Mouse (Mus musculus): ENCODE results near the gene Crebbp. TPM values are rescaled to one million over a fixed set of nuclear protein-coding genes. Genes with fewer than 3 reads are reported as not detected.
"Not testable (repeated sequence)": the region's sequence is repeated elsewhere in the genome, so short reads cannot be mapped to it uniquely, and the experiment has no call there.

Gene Crebbp
- polyA plus RNA-seq, 1 experiment from 2014 or later, result 12.1 TPM

DNA sequence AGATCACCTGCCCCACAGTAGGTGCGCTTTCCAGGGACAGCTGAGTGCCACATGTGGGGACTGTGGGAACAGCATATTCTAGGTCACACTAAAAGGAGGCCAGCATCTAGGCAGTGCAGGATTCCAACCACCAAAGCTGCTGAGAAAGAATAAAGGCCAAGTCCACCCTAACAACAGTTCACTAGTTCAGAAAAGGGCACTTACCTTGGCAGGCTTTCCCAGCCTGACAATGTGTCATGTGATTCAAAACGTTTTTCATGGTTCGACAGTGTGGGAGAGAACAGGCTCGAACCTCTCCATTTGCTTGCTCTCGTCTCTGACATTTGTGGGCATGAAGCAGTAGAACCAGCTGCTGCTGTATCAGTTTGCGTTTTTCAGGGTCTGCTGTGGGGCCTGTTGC lies 75.3 kb downstream of the Crebbp start:
- no peak overlapping the region for H3K4me2 ChIP-seq
- whole genome bisulfite sequencing (ENCODE audit: insufficient replicate concordance), result 72% methylated on average over 6 of the region's 6 CpGs
- H3K4me3 ChIP-seq, result no peak overlapping the region
- peaks cover 33% of the 10 kb centered on the region for H3K36me3 ChIP-seq
- H3K27me3 ChIP-seq (replicated peaks), result no peaks in the 10 kb centered on the region
- no peaks in the 10 kb centered on the region for H3K9me3 ChIP-seq (replicated peaks)
- no peak overlapping the region for H3K9ac ChIP-seq
- H3K27ac ChIP-seq, result no peak overlapping the region
- H3K4me1 ChIP-seq, result peaks cover 8% of the 10 kb centered on the region
- ATAC-seq, result no peak

DNA sequence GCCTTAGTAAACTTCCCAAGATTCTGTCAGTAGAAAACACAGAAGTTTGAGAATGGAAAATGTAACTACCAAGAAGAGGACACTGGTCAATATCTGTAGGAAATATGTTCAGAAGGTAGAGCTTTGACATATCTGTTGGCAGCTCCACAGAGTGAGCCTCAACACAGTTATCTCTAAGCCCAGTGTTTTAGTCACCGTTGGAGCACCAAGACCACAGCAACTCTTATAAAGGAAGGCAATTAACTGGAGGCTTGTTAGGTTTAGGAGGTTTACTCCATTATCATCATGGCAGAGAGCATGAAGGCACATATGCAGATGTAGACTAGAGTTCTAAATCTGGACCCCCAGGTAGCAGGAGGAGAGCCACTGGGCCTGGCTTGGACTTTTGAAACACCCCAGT lies 80.0 kb downstream of the Crebbp start:
- Histone ChIP-seq H3K9me3 (replicated peaks) (no peaks in the 10 kb centered on the region), H3K4me2 (no peak overlapping the region), H3K4me1 (peaks cover 8% of the 10 kb centered on the region), H3K36me3 (peaks cover 41% of the 10 kb centered on the region), H3K27ac (no peak overlapping the region), H3K9ac (no peak overlapping the region), H3K27me3 (replicated peaks) (no peaks in the 10 kb centered on the region), H3K4me3 (no peak overlapping the region)
- WGBS (ENCODE audit: insufficient replicate concordance), result 21% methylated on average over 1 of the region's 1 CpGs
- peak; percentile 47; the same call in 1 of the 2 replicates for ATAC-seq

GRCm38 (mm10) chr16:4128894-4129293 lies 84.9 kb downstream of the Crebbp start:
- Histone ChIP-seq H3K9ac (no peak overlapping the region), H3K27me3 (replicated peaks) (no peaks in the 10 kb centered on the region), H3K9me3 (replicated peaks) (no peaks in the 10 kb centered on the region), H3K4me2 (no peak overlapping the region), H3K4me1 (peaks cover 2% of the 10 kb centered on the region), H3K27ac (no peak overlapping the region), H3K4me3 (no peak overlapping the region), H3K36me3 (peaks cover 52% of the 10 kb centered on the region)
- 71% methylated on average over 1 of the region's 1 CpGs for WGBS (ENCODE audit: insufficient replicate concordance)
- no peak for ATAC-seq

- no peak overlapping the region for H3K27ac ChIP-seq
- H3K4me2 ChIP-seq, result no peak overlapping the region
- no peaks in the 10 kb centered on the region for H3K9me3 ChIP-seq (replicated peaks)
- ATAC-seq, result peak; percentile 84
- H3K9ac ChIP-seq, result no peak overlapping the region
- H3K36me3 ChIP-seq, result peaks cover 92% of the 10 kb centered on the region
- peaks cover 10% of the 10 kb centered on the region for H3K4me1 ChIP-seq
- H3K27me3 ChIP-seq (replicated peaks), result no peaks in the 10 kb centered on the region
- WGBS (ENCODE audit: insufficient replicate concordance), result 47% methylated on average over 4 of the region's 4 CpGs
- no peak overlapping the region for H3K4me3 ChIP-seq
These were observed 96.7 kb downstream of the Crebbp start for GRCm38 (mm10) chr16:4117072-4117471.

- H3K9me3 ChIP-seq (replicated peaks), result no peaks in the 10 kb centered on the region
- H3K27ac ChIP-seq, result 0 out of 2 replicates have a peak overlapping the region, but pooled peaks have one; percentile 25
- 69% methylated on average over 2 of the region's 2 CpGs for WGBS (ENCODE audit: insufficient replicate concordance)
- no peak overlapping the region for H3K9ac ChIP-seq
- ATAC-seq, result peak; percentile 65
- H3K36me3 ChIP-seq, result peaks cover 67% of the 10 kb centered on the region
- H3K4me1 ChIP-seq, result peaks cover 13% of the 10 kb centered on the region
- no peak overlapping the region for H3K4me3 ChIP-seq
- H3K27me3 ChIP-seq (replicated peaks), result no peaks in the 10 kb centered on the region
- H3K4me2 ChIP-seq, result no peak overlapping the region
These were observed 113.4 kb downstream of the Crebbp start for GRCm38 (mm10) chr16:4100374-4100773.

DNA sequence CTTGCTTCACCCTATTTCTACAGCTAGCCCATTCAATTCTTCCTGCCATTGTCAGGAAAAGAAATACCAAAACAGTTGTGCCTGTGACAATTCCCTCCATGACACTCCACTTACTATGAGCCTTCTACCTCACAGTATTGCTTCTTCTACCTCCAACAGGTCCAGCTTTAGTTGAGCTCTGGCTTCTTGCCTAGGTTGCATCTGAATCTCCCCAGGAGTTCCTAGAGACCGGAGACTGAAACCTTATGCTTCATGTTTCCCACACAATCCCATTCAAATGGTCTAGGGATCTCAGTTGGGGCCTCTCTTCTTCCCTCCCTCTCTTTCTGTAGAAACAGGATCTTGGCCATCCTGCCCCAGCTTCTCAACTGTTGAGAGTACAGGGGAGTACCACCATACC lies 116.3 kb downstream of the Crebbp start:
- WGBS (ENCODE audit: insufficient replicate concordance), result 97% methylated on average over 1 of the region's 1 CpGs
- no peak for ATAC-seq
- peaks cover 13% of the 10 kb centered on the region for H3K4me1 ChIP-seq
- no peak overlapping the region for H3K27ac ChIP-seq
- no peaks in the 10 kb centered on the region for H3K27me3 ChIP-seq (replicated peaks)
- H3K9ac ChIP-seq, result no peak overlapping the region
- peaks cover 84% of the 10 kb centered on the region for H3K36me3 ChIP-seq
- no peak overlapping the region for H3K4me3 ChIP-seq
- H3K9me3 ChIP-seq (replicated peaks), result no peaks in the 10 kb centered on the region
- H3K4me2 ChIP-seq, result no peak overlapping the region

GRCm38 (mm10) chr16:4096898-4097297 lies 116.9 kb downstream of the Crebbp start:
- no peaks in the 10 kb centered on the region for H3K9me3 ChIP-seq (replicated peaks)
- no peaks in the 10 kb centered on the region for H3K27me3 ChIP-seq (replicated peaks)
- peak; percentile 64 for ATAC-seq
- H3K36me3 ChIP-seq, result peaks cover 89% of the 10 kb centered on the region
- no peak overlapping the region for H3K9ac ChIP-seq
- H3K27ac ChIP-seq, result no peak overlapping the region
- no peak overlapping the region for H3K4me2 ChIP-seq
- H3K4me1 ChIP-seq, result peaks cover 13% of the 10 kb centered on the region
- H3K4me3 ChIP-seq, result no peak overlapping the region

- Histone ChIP-seq H3K9ac (no peak overlapping the region), H3K4me1 (peaks cover 13% of the 10 kb centered on the region), H3K9me3 (replicated peaks) (no peaks in the 10 kb centered on the region), H3K36me3 (peaks cover 90% of the 10 kb centered on the region), H3K27me3 (replicated peaks) (no peaks in the 10 kb centered on the region), H3K4me3 (no peak overlapping the region), H3K27ac (no peak overlapping the region), H3K4me2 (no peak overlapping the region)
- WGBS (ENCODE audit: insufficient replicate concordance), result 83% methylated on average over 3 of the region's 3 CpGs
- ATAC-seq, result no peak; the same call in 1 of the 2 replicates
These were observed 117.7 kb downstream of the Crebbp start for GRCm38 (mm10) chr16:4096141-4096540.

DNA sequence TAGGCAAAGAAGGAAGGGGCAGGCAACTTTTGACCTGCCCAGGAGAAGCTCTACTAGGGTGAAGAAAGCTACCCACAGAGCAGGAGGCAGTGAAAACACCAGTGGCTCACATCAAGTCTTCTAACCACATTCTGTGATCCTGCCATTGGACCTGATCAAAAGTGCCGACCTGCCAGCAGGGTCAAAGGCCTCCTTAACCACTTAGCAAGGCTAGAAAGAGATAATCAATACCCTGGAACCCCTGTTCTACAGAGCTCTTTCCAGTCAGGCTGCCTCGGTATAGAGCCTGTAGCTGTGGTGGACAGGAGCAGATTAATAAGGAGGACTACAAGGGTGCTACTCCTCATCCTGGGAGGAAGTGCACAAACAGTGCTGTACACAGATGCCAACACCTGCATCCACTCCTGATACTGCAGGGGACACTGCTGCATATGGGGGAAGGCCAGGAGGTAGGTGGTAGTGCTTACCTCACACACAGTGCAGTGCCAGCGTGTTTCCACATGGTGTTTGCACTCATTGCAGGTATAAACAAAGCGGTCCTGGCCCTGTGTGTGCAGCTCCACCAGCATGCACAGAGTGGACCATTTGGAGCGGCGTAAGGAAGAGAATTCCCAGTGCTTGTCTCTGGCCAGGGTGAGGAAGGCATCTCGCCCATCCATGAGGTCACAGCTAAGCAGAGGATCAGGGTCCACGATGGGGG lies 126.4 kb downstream of the Crebbp start:
- Histone ChIP-seq H3K4me1 (no peaks in the 10 kb centered on the region), H3K4me2 (no peak overlapping the region), H3K36me3 (peaks cover 88% of the 10 kb centered on the region), H3K27ac (0 out of 2 replicates have a peak overlapping the region, but pooled peaks have one; percentile 5), H3K4me3 (no peak overlapping the region), H3K9me3 (replicated peaks) (no peaks in the 10 kb centered on the region), H3K27me3 (replicated peaks) (no peaks in the 10 kb centered on the region), H3K9ac (no peak overlapping the region)
- WGBS (ENCODE audit: insufficient replicate concordance), result 83% methylated on average over 8 of the region's 8 CpGs
- peak; percentile 63 for ATAC-seq

GRCm38 (mm10) chr16:4085851-4086387 lies 127.9 kb downstream of the Crebbp start:
- 93% methylated on average over 9 of the region's 9 CpGs for WGBS (ENCODE audit: insufficient replicate concordance)
- Histone ChIP-seq H3K9me3 (replicated peaks) (no peaks in the 10 kb centered on the region), H3K27me3 (replicated peaks) (no peaks in the 10 kb centered on the region), H3K4me1 (no peaks in the 10 kb centered on the region), H3K9ac (no peak overlapping the region), H3K27ac (no peak overlapping the region), H3K4me2 (no peak overlapping the region), H3K4me3 (no peak overlapping the region), H3K36me3 (peaks cover 84% of the 10 kb centered on the region)
- ATAC-seq, result no peak

GRCm38 (mm10) chr16:4085051-4085450 lies 128.7 kb downstream of the Crebbp start:
- no peak overlapping the region for H3K27ac ChIP-seq
- ATAC-seq, result no peak
- H3K27me3 ChIP-seq (replicated peaks), result no peaks in the 10 kb centered on the region
- H3K4me2 ChIP-seq, result no peak overlapping the region
- H3K9me3 ChIP-seq (replicated peaks), result no peaks in the 10 kb centered on the region
- no peaks in the 10 kb centered on the region for H3K4me1 ChIP-seq
- no peak overlapping the region for H3K9ac ChIP-seq
- H3K4me3 ChIP-seq, result no peak overlapping the region
- peaks cover 75% of the 10 kb centered on the region for H3K36me3 ChIP-seq
- 92% methylated on average over 7 of the region's 7 CpGs for WGBS (ENCODE audit: insufficient replicate concordance)

DNA sequence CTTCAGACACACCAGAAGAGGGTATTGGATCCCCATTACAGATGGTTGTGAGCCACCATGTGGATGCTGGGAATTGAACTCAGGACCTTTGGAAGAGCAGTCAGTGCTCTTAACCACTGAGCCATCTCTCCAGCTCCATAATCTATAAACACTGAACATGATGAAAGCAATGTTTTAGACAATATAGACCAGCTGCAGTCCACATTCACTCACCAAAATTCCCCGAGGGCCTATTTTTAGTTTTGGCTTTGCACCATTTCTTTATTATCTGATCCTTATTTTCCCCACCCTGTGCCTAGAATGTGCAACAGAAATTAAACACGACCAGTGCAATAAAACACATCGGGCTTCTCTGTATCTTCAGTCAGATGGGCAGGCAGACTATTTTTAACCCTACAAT lies 133.4 kb downstream of the Crebbp start:
- H3K27ac ChIP-seq; H3K27me3 ChIP-seq (replicated peaks); H3K4me2 ChIP-seq; ATAC-seq; H3K9ac ChIP-seq; H3K9me3 ChIP-seq (replicated peaks); H3K4me3 ChIP-seq: not testable (repeated sequence)
- Histone ChIP-seq H3K36me3 (peaks cover 29% of the 10 kb centered on the region), H3K4me1 (peaks cover 22% of the 10 kb centered on the region)
- 48% methylated on average over 3 of the region's 3 CpGs for WGBS (ENCODE audit: insufficient replicate concordance)
